Mouse (Mus musculus): ENCODE measurements around the gene Hist1h2bh.

DNA sequence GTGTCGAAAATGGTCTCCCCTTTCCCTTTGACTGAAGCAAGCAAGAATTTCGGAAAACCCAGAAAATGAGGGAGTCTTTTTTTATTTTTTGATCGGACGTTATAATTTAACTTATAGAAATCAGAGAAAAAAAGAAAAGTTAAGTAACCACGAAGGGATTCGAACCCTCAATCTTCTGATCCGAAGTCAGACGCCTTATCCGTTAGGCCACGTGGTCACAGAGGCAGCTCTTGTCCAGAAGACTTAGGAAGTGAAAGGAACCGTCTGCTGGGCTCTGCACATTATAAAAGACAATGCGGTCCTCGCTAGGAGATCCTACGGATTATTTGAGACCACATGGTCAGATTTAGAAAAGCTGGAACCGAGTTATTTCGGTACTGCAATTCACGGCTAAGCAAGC, 16.9 kb downstream of the Hist1h2bh start:
- no peak for TF ChIP-seq POLR2A (IDR thresholded peaks at IDR 0.05; ENCODE audit: insufficient read length, low read depth)
- no peak for TF ChIP-seq TCF12 (IDR thresholded peaks at IDR 0.05; ENCODE audit: insufficient read depth, poor library complexity, severe bottlenecking)
- no peak for TF ChIP-seq MYOG (IDR thresholded peaks at IDR 0.05; ENCODE audit: control insufficient read depth in 1 of 3, insufficient read depth in 1 of 3, insufficient read length in 2 of 3, low read depth in 2 of 3)

Measured in myocyte (in vitro differentiated cells).